Mouse (Mus musculus) inflammation-experienced regulatory T-cells, adult 6 months (primary cell): ENCODE measurements around the gene Adrb1. TPM values are rescaled to one million over a fixed set of nuclear protein-coding genes. Genes with fewer than 3 reads are reported as not detected.

Source experiments
- polyA plus RNA-seq, 3 experiments: library from polyadenylated mRNA; unstranded; fragments of 100-300 nt; shearing (Covaris generic); gene quantifications; one replicate each; pipeline ENCODE4 v1.2.1; 2017

Gene Adrb1
- polyA plus RNA-seq, 3 experiments from 2014 or later: 0.20 TPM; not detected in 2

Other genes with a start within 250 kb of the Adrb1 start
- 10 to 100 TPM in 1 of 3 experiments, 1 to 10 TPM in 2; 8.0 to 15.1 (median 8.9) TPM for gene Dclre1a, start 174.0 kb upstream of the Adrb1 start, polyA plus RNA-seq
- gene Nhlrc2, start 173.9 kb upstream of the Adrb1 start, polyA plus RNA-seq: 1 to 10 TPM; 5.7 to 8.1 (median 7.1) TPM
- 10 to 100 TPM in 2 of 3 experiments, 1 to 10 TPM in 1; 8.1 to 12.1 (median 11.4) TPM for gene Ccdc186, start 100.0 kb downstream of the Adrb1 start, polyA plus RNA-seq
- gene Tdrd1, start 104.0 kb downstream of the Adrb1 start, polyA plus RNA-seq: not detected
- gene Vwa2, start 152.1 kb downstream of the Adrb1 start, polyA plus RNA-seq: not detected